Mouse (Mus musculus): ENCODE results near the gene Fmr1nb. TPM values are rescaled to one million over a fixed set of nuclear protein-coding genes. Genes with fewer than 3 reads are reported as not detected.
"Not testable (repeated sequence)": the region's sequence is repeated elsewhere in the genome, so short reads cannot be mapped to it uniquely, and the experiment has no call there.

Fmr1nb gene
- not detected in 2 replicates for polyA plus RNA-seq (2014; fragmentation: Nextera tagmentation; extraction: Ambion mirVana)

DNA sequence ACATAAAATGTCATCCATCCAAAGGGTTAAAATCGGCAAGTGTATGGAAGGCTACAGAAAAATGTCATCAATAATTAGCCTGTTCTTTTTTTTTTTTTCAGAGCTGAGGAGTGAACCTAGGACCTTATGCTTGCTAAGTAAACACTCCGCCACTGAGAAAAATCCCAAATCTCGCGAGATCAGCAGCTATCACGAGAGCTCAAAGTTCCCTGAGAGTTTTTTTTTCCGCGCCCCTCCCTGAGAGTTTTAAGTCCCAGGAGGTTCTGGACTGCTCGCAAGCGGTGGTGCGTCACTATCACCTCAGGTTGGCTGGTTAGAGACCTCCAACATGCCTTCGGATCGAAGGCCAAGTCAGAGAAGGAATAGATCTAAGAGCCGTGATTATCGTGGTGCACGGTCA is at the start of gene Fmr1nb:
TSS of gene Fmr1nb (plus strand) at position 234 of the 400 bp plus-strand sequence.
- no peaks in the 10 kb centered on the region for H3K36me3 ChIP-seq (replicated peaks; ENCODE audit: control insufficient read depth, insufficient read depth, low read depth, low read length)
- WGBS: 86% methylated on average over 15 of the region's 15 CpGs
- no peak within 1 kb of the TSS for H3K9ac ChIP-seq (replicated peaks; ENCODE audit: low read length)

DNA sequence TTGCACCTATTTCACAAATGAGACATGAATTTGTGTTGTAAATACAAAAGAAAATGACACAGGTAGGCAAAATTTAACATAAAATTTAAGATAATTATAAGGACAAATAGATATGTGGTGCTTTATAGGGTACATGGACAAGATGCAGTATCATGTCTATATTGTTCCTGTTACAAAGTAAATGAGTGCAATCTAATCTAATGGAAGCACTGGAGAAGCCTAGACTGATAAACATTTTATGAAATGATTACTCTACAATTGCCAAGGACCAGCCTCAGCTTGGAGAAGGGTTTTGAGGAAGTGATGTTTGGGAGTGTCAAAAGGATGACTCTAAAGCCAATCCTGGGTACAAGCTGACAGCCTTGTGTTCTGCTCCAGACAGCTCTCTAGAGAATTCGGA is 24.7 kb upstream of the Fmr1nb start:
- no peak overlapping the region for H3K4me2 ChIP-seq (ENCODE audit: low read depth, low read length)
- WGBS: 60% methylated on average over 1 of the region's 1 CpGs
- H3K4me1 ChIP-seq (ENCODE audit: control insufficient read depth, insufficient read depth, low read length): no peaks in the 10 kb centered on the region
- no peaks in the 10 kb centered on the region for H3K36me3 ChIP-seq (replicated peaks; ENCODE audit: control insufficient read depth, insufficient read depth, low read depth, low read length)
- H3K27me3 ChIP-seq (ENCODE audit: control insufficient read depth, insufficient read depth, low read length): no peaks in the 10 kb centered on the region
- H3K9me3 ChIP-seq (replicated peaks; ENCODE audit: control insufficient read depth, low read length): no peaks in the 10 kb centered on the region
- H3K4me3 ChIP-seq (ENCODE audit: low read depth, low read length): no peak overlapping the region
- ATAC-seq (replicated peaks; ENCODE audit: insufficient number of reproducible peaks, low FRiP score, low TSS enrichment, low read depth) (no peak), DNase-seq (ENCODE audit: low spot score) (no peak)
- H3K27ac ChIP-seq (replicated peaks; ENCODE audit: low read depth, low read length): no peak overlapping the region
- H3K9ac ChIP-seq (replicated peaks; ENCODE audit: low read length): no peak overlapping the region

More for the DNA sequence above, at the start of gene Fmr1nb:
- ATAC-seq (replicated peaks; ENCODE audit: insufficient number of reproducible peaks, low FRiP score, low TSS enrichment, low read depth) (no peak), DNase-seq (ENCODE audit: low spot score) (no peak)
- Histone ChIP-seq H3K4me2 (ENCODE audit: low read depth, low read length) (no peak within 1 kb of the TSS), H3K4me1 (ENCODE audit: control insufficient read depth, insufficient read depth, low read length) (no peaks in the 10 kb centered on the region), H3K27me3 (ENCODE audit: control insufficient read depth, insufficient read depth, low read length) (no peaks in the 10 kb centered on the region), H3K27ac (replicated peaks; ENCODE audit: low read depth, low read length) (no peak within 1 kb of the TSS), H3K4me3 (ENCODE audit: low read depth, low read length) (no peak within 1 kb of the TSS), H3K9me3 (replicated peaks; ENCODE audit: control insufficient read depth, low read length) (no peaks in the 10 kb centered on the region)

DNA sequence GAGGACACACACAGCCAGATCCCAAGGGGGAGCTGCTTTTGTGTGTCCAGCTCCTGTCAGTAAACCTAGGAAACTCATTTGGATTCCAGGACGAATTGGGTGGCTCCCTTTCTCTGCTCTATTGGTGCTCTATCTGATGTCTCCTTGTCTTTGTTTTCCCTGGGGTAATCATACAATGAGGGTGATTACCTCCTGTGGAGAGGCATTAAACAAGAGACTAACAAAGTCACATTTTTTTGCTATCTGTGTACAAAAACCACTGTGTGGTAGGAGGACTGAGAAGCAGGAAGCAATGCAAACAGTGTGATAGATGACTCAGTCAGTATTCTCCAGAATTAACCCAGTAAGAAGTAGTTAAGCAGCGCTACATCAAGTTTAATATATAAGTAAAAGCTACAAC is 21.6 kb upstream of the Fmr1nb start:
- Histone ChIP-seq H3K9me3 (replicated peaks; ENCODE audit: control insufficient read depth, low read length) (no peaks in the 10 kb centered on the region), H3K4me3 (ENCODE audit: low read depth, low read length) (no peak overlapping the region), H3K4me1 (ENCODE audit: control insufficient read depth, insufficient read depth, low read length) (no peaks in the 10 kb centered on the region), H3K27me3 (ENCODE audit: control insufficient read depth, insufficient read depth, low read length) (no peaks in the 10 kb centered on the region), H3K9ac (replicated peaks; ENCODE audit: low read length) (no peak overlapping the region), H3K4me2 (ENCODE audit: low read depth, low read length) (no peak overlapping the region), H3K27ac (replicated peaks; ENCODE audit: low read depth, low read length) (no peak overlapping the region), H3K36me3 (replicated peaks; ENCODE audit: control insufficient read depth, insufficient read depth, low read depth, low read length) (no peaks in the 10 kb centered on the region)
- DNase-seq (ENCODE audit: low spot score) (no peak), ATAC-seq (replicated peaks; ENCODE audit: insufficient number of reproducible peaks, low FRiP score, low TSS enrichment, low read depth) (no peak)
- WGBS: 41% methylated on average over 2 of the region's 2 CpGs

DNA sequence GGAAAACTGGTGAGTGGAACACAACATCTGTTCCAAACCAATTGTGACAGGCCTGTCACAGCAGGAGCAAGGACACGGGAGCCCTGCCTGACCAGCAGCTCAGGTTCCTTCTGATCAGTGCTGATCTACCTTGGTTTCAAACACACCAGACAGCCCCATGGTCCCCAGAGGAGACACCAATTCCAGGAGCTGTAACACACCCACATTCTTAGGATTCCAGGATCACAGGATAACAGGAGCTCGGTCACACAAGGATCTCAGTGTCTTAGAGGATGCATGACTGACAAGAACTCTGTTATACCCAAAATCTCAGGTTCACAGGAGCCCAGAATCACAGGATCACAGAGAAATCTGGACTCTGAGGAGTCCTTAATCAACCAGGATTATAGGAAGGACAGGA is 58.8 kb downstream of the Fmr1nb start:
- H3K27me3 ChIP-seq (ENCODE audit: control insufficient read depth, insufficient read depth, low read length); H3K4me2 ChIP-seq (ENCODE audit: low read depth, low read length); H3K4me1 ChIP-seq (ENCODE audit: control insufficient read depth, insufficient read depth, low read length); H3K9ac ChIP-seq (replicated peaks; ENCODE audit: low read length); DNase-seq (ENCODE audit: low spot score); H3K27ac ChIP-seq (replicated peaks; ENCODE audit: low read depth, low read length); H3K36me3 ChIP-seq (replicated peaks; ENCODE audit: control insufficient read depth, insufficient read depth, low read depth, low read length); ATAC-seq (replicated peaks; ENCODE audit: insufficient number of reproducible peaks, low FRiP score, low TSS enrichment, low read depth); H3K9me3 ChIP-seq (replicated peaks; ENCODE audit: control insufficient read depth, low read length); H3K4me3 ChIP-seq (ENCODE audit: low read depth, low read length): not testable (repeated sequence)
- 19% methylated on average over 2 of the region's 2 CpGs for WGBS

DNA sequence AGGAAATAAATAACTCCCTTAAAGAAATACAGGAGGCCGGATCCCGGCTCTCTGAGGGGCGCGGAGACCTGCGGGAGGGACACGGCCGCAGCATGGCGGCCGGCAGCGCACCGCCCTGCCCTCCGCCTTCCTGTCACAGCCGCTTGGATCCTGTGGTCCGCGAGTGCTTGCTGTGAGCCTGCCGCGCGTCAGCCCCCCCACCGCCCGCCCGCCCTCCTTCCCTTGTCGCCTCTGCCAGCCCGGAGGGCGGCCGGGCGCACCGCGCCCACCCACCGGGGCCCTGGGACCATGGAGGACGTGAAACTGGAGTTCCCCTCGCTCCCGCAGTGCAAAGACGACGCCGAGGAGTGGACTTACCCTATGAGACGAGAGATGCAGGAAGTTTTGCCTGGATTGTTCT is 59.4 kb downstream of the Fmr1nb start, which contains the start of gene Gm14698:
TSS of gene Gm14698 (plus strand) at position 35 of the 400 bp plus-strand sequence.
- ATAC-seq (replicated peaks; ENCODE audit: insufficient number of reproducible peaks, low FRiP score, low TSS enrichment, low read depth): peak; percentile 62; the same call in 1 of the 2 replicates
- peak; percentile 8 for DNase-seq (ENCODE audit: low spot score)
- not testable (repeated sequence) for H3K27ac ChIP-seq (replicated peaks; ENCODE audit: low read depth, low read length); H3K9ac ChIP-seq (replicated peaks; ENCODE audit: low read length); H3K27me3 ChIP-seq (ENCODE audit: control insufficient read depth, insufficient read depth, low read length); H3K36me3 ChIP-seq (replicated peaks; ENCODE audit: control insufficient read depth, insufficient read depth, low read depth, low read length); H3K9me3 ChIP-seq (replicated peaks; ENCODE audit: control insufficient read depth, low read length); H3K4me1 ChIP-seq (ENCODE audit: control insufficient read depth, insufficient read depth, low read length)
- H3K4me2 ChIP-seq (ENCODE audit: low read depth, low read length): peak within 1 kb of the TSS; percentile 7; the same call in 1 of the 2 replicates
- 19% methylated on average over 17 of the region's 36 CpGs for WGBS
- H3K4me3 ChIP-seq (ENCODE audit: low read depth, low read length): peak within 1 kb of the TSS; percentile 22; the same call in 1 of the 2 replicates

DNA sequence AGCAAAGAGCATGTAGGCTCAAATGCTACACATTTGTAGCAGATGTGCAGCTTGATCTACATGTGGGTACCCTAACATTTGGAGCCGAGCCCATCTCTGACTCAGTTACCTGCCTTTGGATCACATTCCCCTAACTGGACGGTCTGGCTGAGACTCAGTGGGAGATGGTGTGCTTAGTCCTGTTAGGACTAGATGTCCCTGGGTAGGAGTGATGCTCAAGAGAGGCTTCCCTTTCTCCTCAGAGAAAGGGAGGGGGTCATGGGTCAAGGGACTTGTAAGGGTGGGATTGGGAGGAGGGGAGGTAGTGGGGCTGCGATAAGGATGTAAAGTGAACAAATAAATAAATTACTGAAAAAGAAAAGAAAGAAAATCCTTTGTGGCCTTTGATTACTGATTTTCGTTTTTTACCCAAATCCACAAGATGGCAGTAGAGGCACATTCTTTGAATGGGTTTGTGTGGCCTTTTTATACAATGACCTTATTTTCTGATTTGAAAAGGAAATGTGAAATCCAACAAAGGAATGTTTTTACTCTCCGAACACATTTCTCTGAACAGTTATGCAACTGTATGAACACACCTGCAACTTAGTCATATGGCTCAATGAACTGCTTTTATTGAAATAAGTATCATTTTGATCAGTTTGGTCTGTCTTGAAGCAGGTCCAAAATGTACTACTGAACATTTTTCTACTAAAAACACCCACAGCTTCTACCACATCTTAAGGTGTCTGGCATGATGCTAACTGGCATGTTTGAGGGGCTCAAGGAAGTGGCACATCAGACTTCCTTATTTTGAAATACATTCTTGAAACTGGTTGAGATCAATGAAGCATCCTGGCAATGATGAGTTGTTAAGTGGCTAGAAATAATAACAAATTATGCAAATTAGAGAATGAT is 78.2 kb downstream of the Fmr1nb start:
- Histone ChIP-seq H3K9me3 (replicated peaks; ENCODE audit: control insufficient read depth, low read length) (no peaks in the 10 kb centered on the region), H3K4me1 (ENCODE audit: control insufficient read depth, insufficient read depth, low read length) (no peaks in the 10 kb centered on the region), H3K4me2 (ENCODE audit: low read depth, low read length) (no peak overlapping the region), H3K4me3 (ENCODE audit: low read depth, low read length) (no peak overlapping the region), H3K36me3 (replicated peaks; ENCODE audit: control insufficient read depth, insufficient read depth, low read depth, low read length) (no peaks in the 10 kb centered on the region), H3K9ac (replicated peaks; ENCODE audit: low read length) (no peak overlapping the region), H3K27me3 (ENCODE audit: control insufficient read depth, insufficient read depth, low read length) (no peaks in the 10 kb centered on the region), H3K27ac (replicated peaks; ENCODE audit: low read depth, low read length) (no peak overlapping the region)
- peak; percentile 55 for DNase-seq (ENCODE audit: low spot score)
- 0 out of 2 replicates have a peak, but pooled peaks have one; percentile 34 for ATAC-seq (replicated peaks; ENCODE audit: insufficient number of reproducible peaks, low FRiP score, low TSS enrichment, low read depth)
- 16% methylated on average over 5 of the region's 5 CpGs for WGBS

Other genes starting within 250 kb of the Fmr1nb start
- gene Fmr1, start 83.3 kb upstream of the Fmr1nb start, polyA plus RNA-seq (2014; fragmentation: Nextera tagmentation; extraction: Ambion mirVana): 65.5 and 69.2 TPM in 2 replicates
- gene Gm14698, start 59.3 kb downstream of the Fmr1nb start, polyA plus RNA-seq (2014; fragmentation: Nextera tagmentation; extraction: Ambion mirVana): 4.5 and 5.7 TPM in 2 replicates
- gene Gm6812, start 131.2 kb downstream of the Fmr1nb start, polyA plus RNA-seq (2014; fragmentation: Nextera tagmentation; extraction: Ambion mirVana): not detected in 2 replicates

Measured in embryonic facial prominence, embryonic 11.5 days (tissue).